Mouse (Mus musculus) stomach, adult 2 months (tissue): ENCODE data around the gene Slc36a1. TPM values are rescaled to one million over a fixed set of nuclear protein-coding genes. Genes with fewer than 3 reads are reported as not detected.

Source experiments
- polyA plus RNA-seq: library from polyadenylated mRNA; depleted of rRNA; stranded (reverse); fragments of >200 nt; gene quantifications from 2 replicates; pipeline ENCODE4 v1.2.3, GENCODE M21; 2012; rRNA removed

Gene Slc36a1
- 9.4 and 10.3 TPM in 2 replicates for polyA plus RNA-seq

DNA sequence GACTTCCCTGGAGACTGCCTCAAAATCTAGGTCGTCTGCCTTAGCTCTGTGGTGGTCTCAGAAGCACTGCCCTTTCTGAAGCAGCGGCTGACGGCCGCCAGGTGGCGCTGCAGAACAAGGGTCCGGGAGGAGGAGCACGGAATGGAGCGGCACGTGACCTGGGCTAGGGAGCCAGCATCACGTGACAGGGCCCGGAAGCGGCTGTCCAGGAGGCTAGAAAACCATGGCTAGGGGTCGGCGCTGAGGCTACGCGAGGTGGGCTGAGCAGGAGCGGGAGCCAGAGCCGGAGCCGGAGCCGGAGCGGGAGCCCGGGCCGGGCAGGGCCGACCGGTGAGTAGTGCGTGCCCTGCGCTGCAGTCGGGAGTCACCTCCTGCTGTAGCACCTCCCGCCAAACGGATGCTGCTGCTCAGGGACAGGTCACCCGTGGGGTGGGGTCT, at the start of gene Slc36a1:
Gene Slc36a1 (plus strand): TSS at position 192 of the 438 bp plus-strand sequence.

DNA sequence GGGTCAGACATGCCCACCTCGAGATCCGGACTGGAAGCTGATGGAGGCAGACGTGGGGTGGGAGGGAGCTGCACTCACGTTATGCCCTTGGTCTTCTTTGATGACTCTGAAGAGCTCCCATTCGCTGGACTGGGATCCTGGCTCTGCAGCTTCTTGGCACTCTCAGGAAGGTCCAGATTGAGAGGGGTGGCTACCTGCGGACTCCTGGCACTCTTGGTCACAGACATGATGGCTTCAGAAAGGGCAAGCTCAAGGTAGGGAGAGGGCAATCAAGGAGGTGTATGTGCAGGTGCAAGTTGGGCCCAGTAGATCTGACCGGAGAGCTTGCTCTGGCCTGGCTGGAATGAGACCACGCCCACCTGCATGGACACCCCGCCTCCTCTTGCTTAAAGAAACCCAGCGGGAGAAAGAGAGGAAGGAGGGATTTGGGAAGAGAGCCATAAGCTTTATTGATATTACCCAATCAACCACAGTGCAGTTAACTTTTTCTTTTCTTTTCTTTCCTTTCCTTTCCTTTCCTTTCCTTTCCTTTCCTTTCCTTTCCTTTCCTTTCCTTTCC, 19.3 kb upstream of the Slc36a1 start, which contains the start of gene Slc36a2:
Gene Slc36a2 (minus strand): TSS at position 345 of the 559 bp plus-strand sequence.

Other genes starting within 250 kb of the Slc36a1 start
- gene Tnip1, start 241.4 kb upstream of the Slc36a1 start, polyA plus RNA-seq = 24.4 and 24.6 TPM in 2 replicates
- 32.6 and 33.5 TPM in 2 replicates for gene Anxa6, start 170.9 kb upstream of the Slc36a1 start, polyA plus RNA-seq
- gene Ccdc69, start 126.2 kb upstream of the Slc36a1 start, polyA plus RNA-seq = 0.44 and 0.86 TPM in 2 replicates
- 17.3 and 27.2 TPM in 2 replicates for gene Gm2a, start 106.2 kb upstream of the Slc36a1 start, polyA plus RNA-seq
- 0.03 and 0.12 TPM in 2 replicates for gene Slc36a3, start 52.6 kb upstream of the Slc36a1 start, polyA plus RNA-seq
- gene Slc36a2, start 19.3 kb upstream of the Slc36a1 start, polyA plus RNA-seq = 2.6 and 3.2 TPM in 2 replicates
- gene Fat2, start 132.2 kb downstream of the Slc36a1 start, polyA plus RNA-seq = 0.71 and 1.3 TPM in 2 replicates
- 362 and 426 TPM in 2 replicates for gene Sparc, start 218.8 kb downstream of the Slc36a1 start, polyA plus RNA-seq